Mouse (Mus musculus): ENCODE data around the gene Trim40.

DNA sequence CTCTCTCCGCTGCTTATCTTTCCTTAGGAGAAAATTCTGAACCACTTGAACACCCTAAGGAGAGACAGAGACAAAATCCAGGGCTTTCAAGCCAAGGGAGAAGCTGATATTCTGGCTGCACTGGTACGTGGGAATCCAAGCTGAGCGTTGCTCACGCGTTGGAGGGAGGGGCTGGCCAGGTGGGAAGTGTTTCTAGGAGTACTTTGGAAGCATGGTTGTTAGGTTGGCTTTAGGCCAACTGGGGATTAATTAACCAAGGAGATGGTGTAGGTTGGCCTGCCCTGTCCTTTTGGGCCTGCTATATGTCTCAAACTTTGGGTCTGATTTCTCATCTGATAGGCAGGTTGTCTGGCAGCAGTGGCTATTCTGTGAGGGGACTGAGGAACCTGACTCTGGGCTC is 38.7 kb downstream of the Trim40 start:
- no peak for TF ChIP-seq EP300 (IDR thresholded peaks at IDR 0.05; ENCODE audit: low read depth)
- no peak for TF ChIP-seq CTCF (IDR thresholded peaks at IDR 0.05; ENCODE audit: low read depth)

Measured in heart, postnatal 0 days (tissue).